Mouse (Mus musculus) forebrain, embryonic 13.5 days (tissue): ENCODE measurements around the gene Helq. TPM values are rescaled to one million over a fixed set of nuclear protein-coding genes. Genes with fewer than 3 reads are reported as not detected.
A peak's percentile ranks its signal among the peaks of the same experiment; 100 is the strongest.

Source experiments
- ATAC-seq: fragments of 200-750 bp; cut with Nextera tagmentation; 2 replicates; pipeline ENCODE4 v1.8.0; 2017
- H3K27ac ChIP-seq: fragments of 300-500 bp; sonication (generic); 2 replicates; pipeline ENCODE4 v1.5.1; 2015; ENCODE audit warnings: inconsistent platforms, mild to moderate bottlenecking, moderate library complexity
- H3K27me3 ChIP-seq: fragments of 300-500 bp; sonication (generic); 2 replicates; pipeline ENCODE4 v1.6.1; 2015; ENCODE audit warnings: mild to moderate bottlenecking, inconsistent platforms
- H3K36me3 ChIP-seq: fragments of 300-500 bp; sonication (generic); 2 replicates; pipeline ENCODE4 v1.6.1; 2015; ENCODE audit warnings: mild to moderate bottlenecking, inconsistent platforms; ENCODE audit not compliant: poor library complexity, severe bottlenecking
- H3K4me1 ChIP-seq: fragments of 300-500 bp; sonication (generic); 2 replicates; pipeline ENCODE4 v1.6.1; 2015; ENCODE audit warnings: inconsistent platforms
- H3K4me2 ChIP-seq: fragments of 300-500 bp; sonication (generic); 2 replicates; pipeline ENCODE4 v1.6.1; 2015; ENCODE audit warnings: inconsistent platforms, mild to moderate bottlenecking, moderate library complexity
- H3K4me3 ChIP-seq: fragments of 300-500 bp; sonication (generic); 2 replicates; pipeline ENCODE4 v1.5.1; 2015; ENCODE audit warnings: mild to moderate bottlenecking, inconsistent platforms
- H3K9ac ChIP-seq: fragments of 300-500 bp; sonication (generic); 2 replicates; pipeline ENCODE4 v1.6.1; 2015; ENCODE audit warnings: mild to moderate bottlenecking, inconsistent platforms
- H3K9me3 ChIP-seq: fragments of 300-500 bp; sonication (generic); replicated peaks from 2 replicates; pipeline ENCODE4 v1.6.1; 2016; ENCODE audit warnings: inconsistent platforms
- whole genome bisulfite sequencing: fragments of 180-500 bp; shearing (Covaris S2); methylation state at CpG from one replicate; pipeline ENCODE4 v1.1.7; 2015; 5-methylcytosine and 5-hydroxymethylcytosine counted together
- polyA plus RNA-seq: library from polyadenylated mRNA; unstranded; fragments of >200 nt; fragmentation: Nextera tagmentation; extraction: Ambion mirVana; gene quantifications from 2 replicates; pipeline ENCODE4 v1.2.1, GENCODE M21; 2015

Helq gene
- polyA plus RNA-seq, 1 experiment from 2014 or later: 22.0 TPM

DNA sequence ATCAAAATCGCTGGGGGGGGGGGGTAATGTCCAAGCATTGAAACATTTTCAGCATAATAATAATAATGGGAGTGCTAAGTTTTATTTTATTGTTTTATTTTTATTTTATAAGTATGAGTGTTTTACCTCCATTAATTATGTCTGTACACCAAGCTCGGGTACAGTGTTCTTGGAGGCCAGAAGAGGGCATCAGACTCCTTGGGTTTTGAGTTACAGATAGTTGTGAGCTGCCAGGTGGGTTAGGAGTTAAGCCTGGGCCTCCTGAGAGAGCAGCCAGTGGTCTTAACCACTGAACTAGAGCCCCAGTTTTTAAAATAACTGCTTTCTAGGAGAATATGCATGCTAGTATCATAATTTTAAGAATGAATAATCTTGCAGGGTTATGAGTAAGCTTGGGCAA is 27.6 kb upstream of the Helq start:
- no peak overlapping the region for H3K27ac ChIP-seq
- H3K36me3 ChIP-seq: no peaks in the 10 kb centered on the region
- H3K9ac ChIP-seq: no peak overlapping the region
- no peak overlapping the region for H3K4me3 ChIP-seq
- H3K4me2 ChIP-seq: no peak overlapping the region
- 27% methylated on average over 2 of the region's 2 CpGs for WGBS
- no peaks in the 10 kb centered on the region for H3K9me3 ChIP-seq
- H3K4me1 ChIP-seq: no peaks in the 10 kb centered on the region
- no peaks in the 10 kb centered on the region for H3K27me3 ChIP-seq
- ATAC-seq: no peak

DNA sequence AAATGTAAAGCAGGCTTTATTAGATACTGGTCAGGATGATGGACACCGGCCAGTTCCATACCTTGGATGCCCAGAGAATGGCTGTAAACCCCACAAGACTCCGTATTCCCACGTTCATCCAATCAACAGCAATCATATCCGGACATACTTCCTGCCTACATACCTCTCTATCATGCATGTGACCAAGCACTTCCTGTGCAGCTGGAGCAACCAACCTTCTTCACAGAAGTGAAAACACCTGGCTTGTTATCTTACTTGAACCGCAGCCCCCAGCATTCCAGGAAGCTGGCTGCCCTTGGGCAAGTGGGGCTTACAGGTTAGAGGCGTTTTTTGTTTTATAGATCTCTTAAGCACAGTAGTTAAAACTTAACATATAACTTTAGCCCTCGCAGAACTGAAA is 24.4 kb upstream of the Helq start:
- no peaks in the 10 kb centered on the region for H3K9me3 ChIP-seq
- no peak overlapping the region for H3K9ac ChIP-seq
- no peak for ATAC-seq
- no peak overlapping the region for H3K4me3 ChIP-seq
- H3K27me3 ChIP-seq: no peaks in the 10 kb centered on the region
- peaks cover 7% of the 10 kb centered on the region for H3K4me1 ChIP-seq
- WGBS: 92% methylated on average over 7 of the region's 7 CpGs
- H3K36me3 ChIP-seq: no peaks in the 10 kb centered on the region
- H3K4me2 ChIP-seq: no peak overlapping the region
- no peak overlapping the region for H3K27ac ChIP-seq

DNA sequence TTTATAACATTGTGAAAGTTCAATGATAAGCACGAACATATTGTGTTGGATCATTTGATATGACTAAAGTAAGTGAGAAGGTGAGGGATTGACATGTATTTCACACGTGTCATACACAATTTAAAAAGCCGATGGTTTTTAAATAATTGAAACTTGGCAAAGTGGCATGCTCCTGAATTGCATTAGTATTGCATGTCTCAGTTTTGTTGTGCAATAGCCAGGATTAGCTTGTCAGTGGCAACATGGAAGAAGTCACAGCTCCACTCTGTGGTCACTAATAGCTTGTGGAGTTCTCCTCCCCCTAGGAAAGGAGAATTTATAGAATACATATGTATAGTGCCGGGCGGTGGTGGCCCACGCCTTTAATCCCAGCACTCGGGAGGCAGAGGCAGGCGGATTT is 23.0 kb upstream of the Helq start:
- no peak overlapping the region for H3K9ac ChIP-seq
- 0 out of 2 replicates have a peak, but pooled peaks have one; percentile 2 for ATAC-seq
- no peaks in the 10 kb centered on the region for H3K36me3 ChIP-seq
- H3K27ac ChIP-seq: no peak overlapping the region
- no peaks in the 10 kb centered on the region for H3K27me3 ChIP-seq
- H3K4me1 ChIP-seq: peaks cover 7% of the 10 kb centered on the region
- peak overlapping the region; percentile 69; the same call in 1 of the 2 replicates for H3K4me3 ChIP-seq
- peak overlapping the region; percentile 83; the same call in 1 of the 2 replicates for H3K4me2 ChIP-seq
- 83% methylated on average over 8 of the region's 8 CpGs for WGBS
- H3K9me3 ChIP-seq: no peaks in the 10 kb centered on the region

DNA sequence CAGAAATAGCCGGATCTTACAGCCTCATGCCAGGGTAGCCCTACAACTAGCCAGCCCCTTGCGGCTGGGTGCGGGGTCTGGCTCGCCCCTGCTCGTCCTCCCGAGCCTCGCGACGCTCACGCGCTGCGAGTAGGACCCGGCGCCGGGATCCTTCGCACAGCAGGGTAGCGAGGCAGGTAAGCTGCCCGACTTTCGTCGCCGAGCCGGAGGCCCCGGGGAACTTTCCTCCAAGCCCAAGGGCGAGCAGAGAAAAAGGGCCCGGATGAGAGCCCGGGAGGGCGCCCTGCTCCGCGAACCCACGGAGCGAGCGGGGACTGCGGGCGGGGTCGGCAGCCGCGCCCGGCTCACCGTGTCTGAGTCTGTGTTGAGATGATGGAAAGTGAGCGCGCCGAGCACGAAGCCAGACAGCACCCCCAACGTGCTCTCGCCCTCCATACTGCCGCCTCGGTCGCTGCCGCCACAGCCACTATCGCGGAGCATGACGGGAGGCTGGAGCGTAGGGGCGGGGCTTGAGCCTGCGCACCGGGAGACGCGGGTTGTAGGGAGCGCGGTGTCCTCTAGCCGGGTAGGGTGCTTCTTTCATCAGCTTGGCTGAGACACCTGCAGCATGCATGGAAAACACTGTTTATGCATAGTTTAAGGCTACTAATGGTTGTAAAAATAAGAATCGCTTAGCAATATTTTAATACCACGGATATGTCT is 22.2 kb upstream of the Helq start, which contains the start of gene Abraxas1:
Gene Abraxas1, minus strand, starts transcription at position 483 of the 702 bp plus-strand sequence.
- peak within 1 kb of the TSS; percentile 84 for H3K9ac ChIP-seq
- peaks cover 6% of the 10 kb centered on the region; the same call in 1 of the 2 replicates for H3K36me3 ChIP-seq
- H3K4me2 ChIP-seq: peak within 1 kb of the TSS; percentile 83
- H3K9me3 ChIP-seq: no peaks in the 10 kb centered on the region
- H3K27me3 ChIP-seq: no peaks in the 10 kb centered on the region
- ATAC-seq: peak; percentile 99
- peak within 1 kb of the TSS; percentile 79 for H3K27ac ChIP-seq
- peaks cover 7% of the 10 kb centered on the region for H3K4me1 ChIP-seq
- WGBS: under 1% methylated on average over 62 of the region's 63 CpGs
- peak within 1 kb of the TSS; percentile 69 for H3K4me3 ChIP-seq

DNA sequence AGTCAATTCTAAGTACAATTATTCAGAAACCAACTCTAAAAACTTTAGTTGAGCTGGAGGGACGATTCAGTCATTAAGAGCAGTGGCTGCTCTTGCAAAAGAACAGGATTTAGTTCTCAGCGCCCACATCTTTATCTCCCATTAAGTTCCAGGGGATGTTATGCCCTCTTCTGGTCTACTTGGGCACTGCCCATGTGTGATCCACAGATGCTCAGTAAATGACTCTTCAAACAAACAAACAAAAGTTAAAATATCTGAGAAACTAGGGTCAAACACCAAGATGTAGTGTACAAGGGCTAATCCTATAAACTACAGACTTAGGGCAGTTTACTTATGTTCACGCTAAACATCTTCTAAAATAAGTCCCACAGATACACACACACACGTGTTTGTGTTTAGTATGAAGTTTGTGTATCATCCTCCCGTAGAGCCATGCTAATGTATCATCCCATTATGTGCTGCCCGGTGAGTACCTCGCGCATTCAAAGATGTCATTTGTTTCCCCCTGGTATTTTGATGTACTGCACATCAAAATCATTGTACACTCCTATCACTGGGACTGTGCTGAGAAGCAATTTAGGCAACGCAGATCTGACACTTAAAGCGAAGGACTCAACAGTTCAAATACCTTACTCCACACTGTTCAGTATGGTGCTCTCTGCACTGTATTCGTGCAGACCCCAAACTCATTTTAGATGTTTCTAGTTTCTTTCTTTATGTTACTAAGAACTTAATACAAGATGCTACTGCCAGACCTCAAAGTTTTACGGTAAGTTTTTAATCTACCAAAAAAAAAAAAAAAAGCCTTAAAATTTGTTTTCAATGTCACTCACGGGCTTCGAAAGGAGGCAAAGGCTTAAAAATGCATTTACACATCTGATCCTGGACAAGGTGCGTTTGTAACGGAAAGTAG is 21.4 kb upstream of the Helq start:
- Histone ChIP-seq H3K27ac (no peak overlapping the region; the same call in 1 of the 2 replicates), H3K9me3 (no peaks in the 10 kb centered on the region), H3K4me2 (peak overlapping the region; percentile 83), H3K4me1 (peaks cover 7% of the 10 kb centered on the region), H3K27me3 (no peaks in the 10 kb centered on the region), H3K4me3 (peak overlapping the region; percentile 69), H3K36me3 (peaks cover 9% of the 10 kb centered on the region), H3K9ac (peak overlapping the region; percentile 84)
- 26% methylated on average over 16 of the region's 16 CpGs for WGBS
- no peak for ATAC-seq

DNA sequence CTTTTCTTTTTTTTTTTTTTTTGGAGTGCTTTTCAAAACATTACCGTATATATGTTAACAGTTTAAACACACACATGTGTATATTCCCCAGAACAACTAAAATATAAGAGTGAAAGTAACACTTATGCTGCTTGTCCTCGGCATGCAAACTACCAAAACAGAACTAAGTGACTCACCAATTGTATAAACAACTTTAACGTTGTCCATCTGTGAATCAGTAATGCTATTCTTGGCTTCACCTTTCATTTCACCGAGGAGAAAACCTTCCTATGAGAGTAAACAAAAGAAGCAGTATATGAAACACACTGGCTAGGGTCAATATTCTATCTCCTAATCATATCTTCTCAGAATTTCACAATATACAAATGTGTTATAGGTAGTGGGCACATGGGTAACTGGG is 19.9 kb upstream of the Helq start:
- H3K9ac ChIP-seq: no peak overlapping the region
- peaks cover 7% of the 10 kb centered on the region for H3K4me1 ChIP-seq
- ATAC-seq: no peak
- WGBS: 88% methylated on average over 4 of the region's 4 CpGs
- H3K4me3 ChIP-seq: no peak overlapping the region
- no peak overlapping the region for H3K27ac ChIP-seq
- H3K27me3 ChIP-seq: no peaks in the 10 kb centered on the region
- peaks cover 13% of the 10 kb centered on the region for H3K36me3 ChIP-seq
- H3K4me2 ChIP-seq: no peak overlapping the region
- H3K9me3 ChIP-seq: no peaks in the 10 kb centered on the region

DNA sequence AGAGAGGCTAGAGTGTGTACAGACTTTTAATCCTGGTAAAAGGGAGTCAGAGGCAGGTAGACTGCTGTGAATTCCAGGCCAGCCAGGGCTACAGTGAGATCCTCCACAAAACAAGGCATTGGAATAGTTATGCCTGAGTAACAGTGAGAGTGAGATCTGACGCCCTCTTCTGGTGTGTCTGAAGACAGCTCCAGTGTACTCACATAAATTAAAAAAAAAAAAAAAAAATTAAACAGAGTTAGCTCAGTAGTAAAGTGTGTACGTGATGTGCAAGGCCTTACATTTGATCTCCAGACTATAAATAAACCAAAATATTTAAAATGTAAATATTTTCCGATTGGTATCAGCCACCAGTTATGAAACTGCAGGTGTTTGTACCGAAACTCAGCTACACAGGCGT is 4.3 kb downstream of the Helq start:
- no peak overlapping the region for H3K27ac ChIP-seq
- WGBS: 81% methylated on average over 5 of the region's 5 CpGs
- peaks cover 72% of the 10 kb centered on the region for H3K36me3 ChIP-seq
- no peak overlapping the region for H3K4me2 ChIP-seq
- no peaks in the 10 kb centered on the region for H3K27me3 ChIP-seq
- ATAC-seq: no peak
- H3K9me3 ChIP-seq: no peaks in the 10 kb centered on the region
- H3K4me1 ChIP-seq: peaks cover 9% of the 10 kb centered on the region
- H3K4me3 ChIP-seq: no peak overlapping the region
- H3K9ac ChIP-seq: no peak overlapping the region

DNA sequence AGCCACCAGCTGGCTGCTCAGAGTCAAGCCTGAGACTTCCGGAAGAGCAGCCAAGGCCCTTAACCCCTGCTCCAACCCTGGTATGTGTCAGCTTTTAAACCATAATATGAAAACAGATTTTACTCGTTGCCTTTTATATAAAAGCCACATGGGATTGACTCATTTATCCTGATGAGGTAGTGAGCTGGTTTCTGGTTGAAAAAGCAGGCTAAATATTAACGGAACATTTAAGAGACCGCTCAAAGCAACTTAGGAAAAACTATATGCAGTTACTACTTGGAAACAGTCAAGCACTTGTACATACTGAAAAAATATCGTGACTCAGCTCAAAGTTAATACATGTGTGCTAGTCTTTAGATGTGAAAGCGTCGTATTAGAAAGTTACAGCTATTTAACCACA is 6.1 kb downstream of the Helq start:
- Histone ChIP-seq H3K27me3 (no peaks in the 10 kb centered on the region), H3K4me3 (no peak overlapping the region), H3K9ac (no peak overlapping the region), H3K36me3 (peaks cover 89% of the 10 kb centered on the region), H3K4me2 (no peak overlapping the region), H3K27ac (no peak overlapping the region), H3K9me3 (no peaks in the 10 kb centered on the region), H3K4me1 (peaks cover 3% of the 10 kb centered on the region)
- 93% methylated on average over 7 of the region's 7 CpGs for WGBS
- no peak for ATAC-seq

DNA sequence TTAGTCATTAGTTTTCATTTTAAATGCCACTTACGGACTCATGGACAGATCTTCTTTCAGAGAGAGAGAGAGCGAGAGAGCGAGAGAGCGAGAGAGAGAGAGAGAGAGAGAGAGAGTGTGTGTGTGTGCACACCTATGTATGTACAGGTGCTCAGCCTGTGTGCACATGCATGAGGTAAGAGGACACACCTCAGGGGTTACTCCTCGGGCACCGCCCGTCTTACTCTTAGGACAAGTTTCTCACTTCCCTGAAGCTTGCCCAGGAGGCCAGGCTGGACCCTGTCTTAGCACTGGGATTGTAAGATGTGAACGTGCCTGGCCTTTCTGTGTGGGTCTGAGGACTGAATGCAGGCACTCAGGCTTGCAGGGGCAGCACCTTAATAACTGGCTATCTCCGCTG is 10.9 kb downstream of the Helq start:
- WGBS: 92% methylated on average over 9 of the region's 9 CpGs
- H3K27ac ChIP-seq: no peak overlapping the region
- no peak for ATAC-seq
- H3K4me2 ChIP-seq: no peak overlapping the region
- no peak overlapping the region for H3K9ac ChIP-seq
- H3K4me1 ChIP-seq: no peaks in the 10 kb centered on the region
- H3K9me3 ChIP-seq: no peaks in the 10 kb centered on the region
- no peak overlapping the region for H3K4me3 ChIP-seq
- no peaks in the 10 kb centered on the region for H3K27me3 ChIP-seq
- H3K36me3 ChIP-seq: peaks cover 90% of the 10 kb centered on the region

DNA sequence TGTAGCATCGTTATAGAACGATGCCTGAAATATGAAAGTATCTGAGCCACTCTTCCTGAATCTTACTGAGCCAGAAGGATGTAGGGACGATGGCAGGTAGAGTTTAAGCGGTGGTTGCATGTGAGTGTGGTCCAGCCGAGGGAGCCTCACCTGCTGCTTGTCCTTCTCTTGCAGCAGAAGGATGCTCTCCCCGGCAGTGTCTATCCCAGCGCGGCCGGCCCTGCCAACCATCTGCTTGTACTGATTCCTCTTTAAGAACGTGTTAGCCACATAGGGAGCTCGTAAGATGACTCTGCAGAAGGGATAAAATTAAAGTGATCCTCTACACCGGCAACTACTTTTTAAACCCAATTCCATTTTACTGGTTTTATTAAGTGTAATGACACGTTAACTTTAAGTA is 19.4 kb downstream of the Helq start:
- WGBS: 97% methylated on average over 13 of the region's 13 CpGs
- Histone ChIP-seq H3K4me3 (no peak overlapping the region), H3K36me3 (peaks cover 81% of the 10 kb centered on the region), H3K27ac (no peak overlapping the region), H3K4me2 (no peak overlapping the region), H3K27me3 (no peaks in the 10 kb centered on the region), H3K9me3 (no peaks in the 10 kb centered on the region), H3K4me1 (no peaks in the 10 kb centered on the region), H3K9ac (no peak overlapping the region)
- no peak for ATAC-seq

DNA sequence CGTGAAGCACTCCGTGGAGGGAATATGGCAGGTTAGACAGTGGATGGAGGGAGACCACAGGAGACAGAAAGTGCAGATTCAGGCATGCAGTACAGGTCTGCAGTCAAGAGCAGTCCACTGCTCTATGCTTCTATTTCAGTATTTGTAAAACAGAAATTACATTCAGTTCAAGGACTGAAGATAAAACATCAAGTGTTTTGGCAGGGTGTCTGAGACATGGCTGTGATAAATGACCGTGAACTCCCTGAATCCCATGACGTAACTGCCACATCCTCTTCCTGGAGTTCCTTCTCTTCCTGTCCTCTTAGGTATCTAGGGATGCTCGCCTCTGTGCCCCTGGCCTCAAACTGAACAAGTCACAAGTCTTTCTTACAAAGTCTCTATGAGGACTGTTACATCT is 21.5 kb downstream of the Helq start:
- Histone ChIP-seq H3K9ac (no peak overlapping the region), H3K4me3 (no peak overlapping the region), H3K4me1 (no peaks in the 10 kb centered on the region), H3K27me3 (no peaks in the 10 kb centered on the region), H3K9me3 (no peaks in the 10 kb centered on the region), H3K27ac (no peak overlapping the region), H3K4me2 (no peak overlapping the region), H3K36me3 (peaks cover 79% of the 10 kb centered on the region)
- no peak for ATAC-seq
- WGBS: 95% methylated on average over 5 of the region's 5 CpGs

DNA sequence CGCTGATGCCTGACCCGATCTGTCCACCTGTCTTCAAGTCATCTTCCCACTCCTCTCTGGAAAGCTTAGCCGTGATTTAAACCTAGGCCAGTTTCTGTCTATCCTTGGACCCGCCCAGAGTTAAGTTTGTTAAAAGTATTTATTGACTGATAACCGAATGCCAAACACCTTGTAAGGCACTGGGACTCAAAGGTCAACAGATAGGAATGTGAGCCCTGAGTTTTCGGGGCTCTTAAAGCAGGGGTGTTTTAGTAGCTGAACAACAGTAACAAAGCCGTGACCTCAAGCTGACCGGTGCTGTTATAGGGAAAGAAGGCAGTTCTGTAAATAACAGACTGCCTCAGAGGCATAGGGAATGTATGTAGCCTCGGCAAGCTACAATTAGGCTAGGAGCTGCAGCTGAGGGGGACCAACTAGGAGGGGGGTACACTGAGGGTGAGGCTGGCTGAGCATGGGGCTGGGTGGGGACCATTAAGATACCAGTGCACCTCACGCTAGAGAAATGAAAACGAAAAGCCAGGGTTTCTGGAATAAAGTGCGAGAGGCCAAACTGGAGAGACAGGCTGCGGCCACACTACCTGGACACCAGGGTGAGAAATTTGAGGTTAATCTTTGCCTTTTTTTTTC is 22.5 kb downstream of the Helq start:
- peaks cover 79% of the 10 kb centered on the region for H3K36me3 ChIP-seq
- 92% methylated on average over 13 of the region's 13 CpGs for WGBS

More for the DNA sequence above, 22.5 kb downstream of the Helq start:
- Histone ChIP-seq H3K27ac (no peak overlapping the region), H3K9ac (no peak overlapping the region), H3K4me2 (no peak overlapping the region), H3K9me3 (no peaks in the 10 kb centered on the region), H3K4me3 (no peak overlapping the region), H3K4me1 (no peaks in the 10 kb centered on the region), H3K27me3 (no peaks in the 10 kb centered on the region)
- no peak for ATAC-seq
